Mouse (Mus musculus): ENCODE measurements at regions not wholly inside any gene's neighbourhood (a gene's known extent, or its start where the extent isn't known, plus 50 kb on each side); places are given as distances from the start of the nearest gene placed in this dataset. TPM values are rescaled to one million over a fixed set of nuclear protein-coding genes. Genes with fewer than 3 reads are reported as not detected.

- H3K4me3 ChIP-seq (ENCODE audit: low read depth, low read length): no peak overlapping the region
- H3K27ac ChIP-seq (replicated peaks; ENCODE audit: low read depth, low read length): no peak overlapping the region
- no peak overlapping the region for H3K9ac ChIP-seq (ENCODE audit: low read depth, low read length)
- H3K4me1 ChIP-seq (ENCODE audit: control insufficient read depth, insufficient read depth, low read length): no peaks in the 10 kb centered on the region
- no peaks in the 10 kb centered on the region for H3K9me3 ChIP-seq (ENCODE audit: control insufficient read depth, low read length)
- no peak for DNase-seq (ENCODE audit: low spot score)
- H3K4me2 ChIP-seq (ENCODE audit: low read depth, low read length): no peak overlapping the region
- no peaks in the 10 kb centered on the region for H3K36me3 ChIP-seq (ENCODE audit: control insufficient read depth, insufficient read depth, low read length)
- H3K27me3 ChIP-seq (replicated peaks; ENCODE audit: control insufficient read depth, insufficient read depth, low read length): no peaks in the 10 kb centered on the region; the same call in 1 of the 2 replicates
- no peak for ATAC-seq (ENCODE audit: low read depth)
- WGBS: 46% methylated on average over 11 of the region's 11 CpGs
Measured at GRCm38 (mm10) chr11:32893146-32893903, 68.9 kb upstream of the Smim23 start.

- no peaks in the 10 kb centered on the region for H3K4me1 ChIP-seq (ENCODE audit: control insufficient read depth, insufficient read depth, low read length)
- no peaks in the 10 kb centered on the region for H3K36me3 ChIP-seq (ENCODE audit: control insufficient read depth, insufficient read depth, low read length)
- WGBS: 90% methylated on average over 5 of the region's 5 CpGs
Measured at GRCm38 (mm10) chr11:32892496-32892895, 68.1 kb upstream of the Smim23 start.

GRCm38 (mm10) chr11:32889248-32889647 is 64.8 kb upstream of the Smim23 start:
- no peak overlapping the region for H3K4me3 ChIP-seq (ENCODE audit: low read depth, low read length)
- H3K4me2 ChIP-seq (ENCODE audit: low read depth, low read length): no peak overlapping the region
- H3K9ac ChIP-seq (ENCODE audit: low read depth, low read length): no peak overlapping the region
- no peaks in the 10 kb centered on the region for H3K36me3 ChIP-seq (ENCODE audit: control insufficient read depth, insufficient read depth, low read length)
- no peaks in the 10 kb centered on the region for H3K4me1 ChIP-seq (ENCODE audit: control insufficient read depth, insufficient read depth, low read length)
- ATAC-seq (ENCODE audit: low read depth): no peak
- no peaks in the 10 kb centered on the region for H3K9me3 ChIP-seq (ENCODE audit: control insufficient read depth, low read length)
- DNase-seq (ENCODE audit: low spot score): no peak
- 30% methylated on average over 7 of the region's 7 CpGs for WGBS
- H3K27ac ChIP-seq (replicated peaks; ENCODE audit: low read depth, low read length): no peak overlapping the region
- H3K27me3 ChIP-seq (replicated peaks; ENCODE audit: control insufficient read depth, insufficient read depth, low read length): no peaks in the 10 kb centered on the region; the same call in 1 of the 2 replicates

More at GRCm38 (mm10) chr11:32892496-32892895, 68.1 kb upstream of the Smim23 start:
- H3K9ac ChIP-seq (ENCODE audit: low read depth, low read length): no peak overlapping the region
- no peak overlapping the region for H3K4me3 ChIP-seq (ENCODE audit: low read depth, low read length)
- no peaks in the 10 kb centered on the region; the same call in 1 of the 2 replicates for H3K27me3 ChIP-seq (replicated peaks; ENCODE audit: control insufficient read depth, insufficient read depth, low read length)
- no peaks in the 10 kb centered on the region for H3K9me3 ChIP-seq (ENCODE audit: control insufficient read depth, low read length)
- DNase-seq (ENCODE audit: low spot score): no peak
- H3K4me2 ChIP-seq (ENCODE audit: low read depth, low read length): no peak overlapping the region
- no peak overlapping the region for H3K27ac ChIP-seq (replicated peaks; ENCODE audit: low read depth, low read length)
- no peak for ATAC-seq (ENCODE audit: low read depth)

GRCm38 (mm10) chr11:32884744-32885143 is 60.3 kb upstream of the Smim23 start:
- Histone ChIP-seq H3K4me3 (ENCODE audit: low read depth, low read length) (no peak overlapping the region), H3K27ac (replicated peaks; ENCODE audit: low read depth, low read length) (no peak overlapping the region), H3K9ac (ENCODE audit: low read depth, low read length) (no peak overlapping the region), H3K4me2 (ENCODE audit: low read depth, low read length) (no peak overlapping the region), H3K36me3 (ENCODE audit: control insufficient read depth, insufficient read depth, low read length) (no peaks in the 10 kb centered on the region), H3K4me1 (ENCODE audit: control insufficient read depth, insufficient read depth, low read length) (no peaks in the 10 kb centered on the region), H3K27me3 (replicated peaks; ENCODE audit: control insufficient read depth, insufficient read depth, low read length) (no peaks in the 10 kb centered on the region; the same call in 1 of the 2 replicates), H3K9me3 (ENCODE audit: control insufficient read depth, low read length) (no peaks in the 10 kb centered on the region)
- ATAC-seq (ENCODE audit: low read depth) (no peak), DNase-seq (ENCODE audit: low spot score) (no peak)
- 77% methylated on average over 4 of the region's 4 CpGs for WGBS

GRCm38 (mm10) chr11:32883062-32883852 is 58.9 kb upstream of the Smim23 start:
- DNase-seq (ENCODE audit: low spot score) (peak; percentile 54), ATAC-seq (ENCODE audit: low read depth) (peak; percentile 67; the same call in 1 of the 2 replicates)
- Histone ChIP-seq H3K4me2 (ENCODE audit: low read depth, low read length) (no peak overlapping the region), H3K27ac (replicated peaks; ENCODE audit: low read depth, low read length) (no peak overlapping the region), H3K4me3 (ENCODE audit: low read depth, low read length) (no peak overlapping the region), H3K9me3 (ENCODE audit: control insufficient read depth, low read length) (peaks cover 6% of the 10 kb centered on the region; the same call in 1 of the 2 replicates), H3K9ac (ENCODE audit: low read depth, low read length) (no peak overlapping the region), H3K4me1 (ENCODE audit: control insufficient read depth, insufficient read depth, low read length) (no peaks in the 10 kb centered on the region), H3K27me3 (replicated peaks; ENCODE audit: control insufficient read depth, insufficient read depth, low read length) (no peaks in the 10 kb centered on the region; the same call in 1 of the 2 replicates), H3K36me3 (ENCODE audit: control insufficient read depth, insufficient read depth, low read length) (no peaks in the 10 kb centered on the region)
- 37% methylated on average over 5 of the region's 10 CpGs for WGBS

- Histone ChIP-seq H3K36me3 (ENCODE audit: control insufficient read depth, insufficient read depth, low read length) (no peaks in the 10 kb centered on the region), H3K4me2 (ENCODE audit: low read depth, low read length) (no peak overlapping the region), H3K9me3 (ENCODE audit: control insufficient read depth, low read length) (peaks cover 6% of the 10 kb centered on the region; the same call in 1 of the 2 replicates), H3K4me1 (ENCODE audit: control insufficient read depth, insufficient read depth, low read length) (no peaks in the 10 kb centered on the region), H3K9ac (ENCODE audit: low read depth, low read length) (no peak overlapping the region), H3K27ac (replicated peaks; ENCODE audit: low read depth, low read length) (no peak overlapping the region), H3K4me3 (ENCODE audit: low read depth, low read length) (no peak overlapping the region), H3K27me3 (replicated peaks; ENCODE audit: control insufficient read depth, insufficient read depth, low read length) (no peaks in the 10 kb centered on the region)
- DNase-seq (ENCODE audit: low spot score) (no peak), ATAC-seq (ENCODE audit: low read depth) (no peak)
- WGBS: 97% methylated on average over 3 of the region's 3 CpGs
Measured at GRCm38 (mm10) chr11:32878967-32879366, 54.6 kb upstream of the Smim23 start.

Small RNA genes in the stretch of these regions (microRNA-seq; reads per million reads assigned to microRNA genes)
- not detected for gene Gm26052 (ENCODE audit: borderline number of aligned reads)
